Mouse (Mus musculus): Measurements from ENCODE around the gene Mcrip1. TPM values are rescaled to one million over a fixed set of nuclear protein-coding genes. Genes with fewer than 3 reads are reported as not detected.

The Mcrip1 gene
- polyA plus RNA-seq, 2 experiments, result 30.0 to 41.3 TPM

GRCm38 (mm10) chr11:120501701-120502100 lies 47.8 kb downstream of the Mcrip1 start:
- ATAC-seq (ENCODE audit: insufficient read depth) (no peak), DNase-seq (ENCODE audit: low read depth in 3 of 3, low spot score in 3 of 3) (no peak)
- peaks cover 4% of the 10 kb centered on the region for H3K36me3 ChIP-seq (replicated peaks; ENCODE audit: control insufficient read depth, insufficient read depth, low read depth)
- TF ChIP-seq CTCF (IDR thresholded peaks at IDR 0.05; ENCODE audit: low read depth) (no peak), EP300 (IDR thresholded peaks at IDR 0.05; ENCODE audit: low read depth) (no peak)
- no peak overlapping the region for H3K9ac ChIP-seq (replicated peaks)
- peaks cover 0 to 3% of the 10 kb centered on the region in 2 experiments; a peak in 1 of 4 replicates for H3K4me1 ChIP-seq (replicated peaks; ENCODE audit: control insufficient read depth in 2 of 2, insufficient read depth in 2 of 2, low read length in 1 of 2)
- no peak overlapping the region for H3K4me3 ChIP-seq (ENCODE audit: insufficient read depth in 1 of 2, low read depth in 2 of 2, low read length in 2 of 2)
- H3K4me2 ChIP-seq (ENCODE audit: low read depth), result no peak overlapping the region
- WGBS (ENCODE audit: insufficient replicate concordance), result 65% methylated on average over 4 of the region's 4 CpGs
- no peaks in the 10 kb centered on the region for H3K9me3 ChIP-seq (ENCODE audit: control insufficient read depth, low read length)
- H3K27ac ChIP-seq, result no peak overlapping the region
- no peaks in the 10 kb centered on the region for H3K27me3 ChIP-seq (ENCODE audit: control insufficient read depth, insufficient read depth, low read length)

- Histone ChIP-seq H3K9ac (replicated peaks) (no peak overlapping the region), H3K9me3 (ENCODE audit: control insufficient read depth, low read length) (no peaks in the 10 kb centered on the region), H3K4me2 (ENCODE audit: low read depth) (no peak overlapping the region), H3K36me3 (replicated peaks; ENCODE audit: control insufficient read depth, insufficient read depth, low read depth) (peaks cover 6% of the 10 kb centered on the region), H3K27ac (no peak overlapping the region), H3K4me1 (replicated peaks; ENCODE audit: control insufficient read depth in 2 of 2, insufficient read depth in 2 of 2, low read length in 1 of 2) (0 out of 4 replicates have a peak, but pooled peaks cover 0 to 1% of the 10 kb centered on the region in 2 experiments), H3K4me3 (ENCODE audit: insufficient read depth in 1 of 2, low read depth in 2 of 2, low read length in 2 of 2) (no peak overlapping the region), H3K27me3 (ENCODE audit: control insufficient read depth, insufficient read depth, low read length) (no peaks in the 10 kb centered on the region)
- no peak for TF ChIP-seq CTCF (IDR thresholded peaks at IDR 0.05; ENCODE audit: low read depth)
- TF ChIP-seq EP300 (IDR thresholded peaks at IDR 0.05; ENCODE audit: low read depth), result no peak
- ATAC-seq (ENCODE audit: insufficient read depth), result no peak
- WGBS (ENCODE audit: insufficient replicate concordance), result 48% methylated on average over 6 of the region's 6 CpGs
- DNase-seq (ENCODE audit: low read depth in 3 of 3, low spot score in 3 of 3), result no peak
Measured at GRCm38 (mm10) chr11:120501018-120501417, 48.5 kb downstream of the Mcrip1 start.

GRCm38 (mm10) chr11:120500357-120500756 lies 49.2 kb downstream of the Mcrip1 start:
- Histone ChIP-seq H3K36me3 (replicated peaks; ENCODE audit: control insufficient read depth, insufficient read depth, low read depth) (peaks cover 10% of the 10 kb centered on the region), H3K9ac (replicated peaks) (no peak overlapping the region), H3K4me1 (replicated peaks; ENCODE audit: control insufficient read depth in 2 of 2, insufficient read depth in 2 of 2, low read length in 1 of 2) (no peaks in the 10 kb centered on the region), H3K4me2 (ENCODE audit: low read depth) (no peak overlapping the region), H3K4me3 (ENCODE audit: insufficient read depth in 1 of 2, low read depth in 2 of 2, low read length in 2 of 2) (no peak overlapping the region), H3K27me3 (ENCODE audit: control insufficient read depth, insufficient read depth, low read length) (no peaks in the 10 kb centered on the region), H3K27ac (no peak overlapping the region), H3K9me3 (ENCODE audit: control insufficient read depth, low read length) (no peaks in the 10 kb centered on the region)
- 10% methylated on average over 3 of the region's 3 CpGs for WGBS (ENCODE audit: insufficient replicate concordance)
- ATAC-seq (ENCODE audit: insufficient read depth) (no peak), DNase-seq (ENCODE audit: low read depth in 3 of 3, low spot score in 3 of 3) (no peak)
- TF ChIP-seq CTCF (IDR thresholded peaks at IDR 0.05; ENCODE audit: low read depth) (no peak), EP300 (IDR thresholded peaks at IDR 0.05; ENCODE audit: low read depth) (no peak)

GRCm38 (mm10) chr11:120499894-120500293 lies 49.6 kb downstream of the Mcrip1 start:
- H3K4me2 ChIP-seq (ENCODE audit: low read depth), result no peak overlapping the region

GRCm38 (mm10) chr11:120498891-120499290 lies 50.6 kb downstream of the Mcrip1 start:
- H3K27ac ChIP-seq, result no peak overlapping the region
- DNase-seq (ENCODE audit: low read depth in 3 of 3, low spot score in 3 of 3) (no peak), ATAC-seq (ENCODE audit: insufficient read depth) (no peak)
- no peaks in the 10 kb centered on the region for H3K9me3 ChIP-seq (ENCODE audit: control insufficient read depth, low read length)
- no peaks in the 10 kb centered on the region for H3K4me1 ChIP-seq (replicated peaks; ENCODE audit: control insufficient read depth in 2 of 2, insufficient read depth in 2 of 2, low read length in 1 of 2)
- no peak overlapping the region for H3K4me3 ChIP-seq (ENCODE audit: insufficient read depth in 1 of 2, low read depth in 2 of 2, low read length in 2 of 2)
- H3K4me2 ChIP-seq (ENCODE audit: low read depth), result no peak overlapping the region
- 80% methylated on average over 5 of the region's 5 CpGs for WGBS (ENCODE audit: insufficient replicate concordance)
- H3K9ac ChIP-seq (replicated peaks), result no peak overlapping the region
- TF ChIP-seq CTCF (IDR thresholded peaks at IDR 0.05; ENCODE audit: low read depth), result no peak
- TF ChIP-seq EP300 (IDR thresholded peaks at IDR 0.05; ENCODE audit: low read depth), result no peak
- no peaks in the 10 kb centered on the region for H3K27me3 ChIP-seq (ENCODE audit: control insufficient read depth, insufficient read depth, low read length)
- H3K36me3 ChIP-seq (replicated peaks; ENCODE audit: control insufficient read depth, insufficient read depth, low read depth), result peaks cover 13% of the 10 kb centered on the region

More at GRCm38 (mm10) chr11:120499894-120500293, 49.6 kb downstream of the Mcrip1 start:
- H3K4me3 ChIP-seq (ENCODE audit: insufficient read depth in 1 of 2, low read depth in 2 of 2, low read length in 2 of 2), result no peak overlapping the region
- H3K27me3 ChIP-seq (ENCODE audit: control insufficient read depth, insufficient read depth, low read length), result no peaks in the 10 kb centered on the region
- no peaks in the 10 kb centered on the region for H3K9me3 ChIP-seq (ENCODE audit: control insufficient read depth, low read length)
- H3K4me1 ChIP-seq (replicated peaks; ENCODE audit: control insufficient read depth in 2 of 2, insufficient read depth in 2 of 2, low read length in 1 of 2), result no peaks in the 10 kb centered on the region
- H3K9ac ChIP-seq (replicated peaks), result no peak overlapping the region
- H3K27ac ChIP-seq, result no peak overlapping the region
- TF ChIP-seq EP300 (IDR thresholded peaks at IDR 0.05; ENCODE audit: low read depth) (no peak), CTCF (IDR thresholded peaks at IDR 0.05; ENCODE audit: low read depth) (no peak)
- 57% methylated on average over 6 of the region's 6 CpGs for WGBS (ENCODE audit: insufficient replicate concordance)
- ATAC-seq (ENCODE audit: insufficient read depth) (no peak), DNase-seq (ENCODE audit: low read depth in 3 of 3, low spot score in 3 of 3) (no peak)
- peaks cover 13% of the 10 kb centered on the region for H3K36me3 ChIP-seq (replicated peaks; ENCODE audit: control insufficient read depth, insufficient read depth, low read depth)

Data from liver, embryonic 14.5 days (tissue).